In genomic region chr16:7559177-7559576, GRCm38 (mm10) we compare ENCODE assay signal across 27 mouse cellular contexts.
DNase-seq lines count a peak whose midpoint lies in the region; ATAC-seq and TF ChIP-seq lines count a peak whose summit lies in the region.
"Had no signal": no experiment of that assay in that cellular context is flagged by ENCODE, and none has a peak within 500 bp of the region (broad histone marks: within the 10 kb centered on the region; RNA-seq: fewer than 3 reads in every experiment).

No protein-coding gene starts in this region.

- TF ChIP-seq CTCF in layer of hippocampus, adult 2 months (conservative IDR thresholded peaks at IDR 0.05), result no peak

- DNase-seq in layer of hippocampus, adult 11-12 months (ENCODE audit: low spot score), result peak; percentile 3
- no peak for DNase-seq in layer of hippocampus, adult 2 months (ENCODE audit: low spot score in 2 of 2)
- peak; percentile 5 for DNase-seq in c-Kit-positive CD71-negative TER-119-negative erythroid progenitor cells, embryonic 14.5 days (ENCODE audit: low read depth)
- DNase-seq in adrenal gland, adult 18-20 months (ENCODE audit: low spot score in 2 of 2), result no peak
- no peak for DNase-seq in cerebellum, postnatal 14 days
- DNase-seq in frontal cortex, postnatal 25 days (ENCODE audit: low spot score in 2 of 2), result no peak
- DNase-seq: adrenal gland, postnatal 14 days; cerebellum, adult 18-20 months; cerebellum, postnatal 10 days; gastrocnemius, adult 2 months; gastrocnemius, postnatal 36 days; kidney, postnatal 25 days; liver; lung, adult 2 months; lung, postnatal 10 days; right cerebral cortex, adult 18-20 months; thymus, postnatal 4 days had no signal

- peak; percentile 80 for ATAC-seq in megakaryocyte, adult 5-6 weeks (ENCODE audit: poor library complexity, severe bottlenecking)
- ATAC-seq: forebrain, embryonic 15.5 days; intestine, postnatal 0 days; midbrain, embryonic 16.5 days had no signal

- no peak overlapping the region for H3K4me3 ChIP-seq in layer of hippocampus, adult 2 months
- H3K4me3 ChIP-seq: forebrain, embryonic 15.5 days; gastrocnemius, adult 2 months; heart, embryonic 10.5 days; heart, embryonic 15.5 days; kidney, embryonic 15.5 days; neural tube, embryonic 12.5 days had no signal

- H3K27ac ChIP-seq in layer of hippocampus, adult 2 months, result no peak overlapping the region
- H3K27ac ChIP-seq: forebrain, embryonic 15.5 days; gastrocnemius, adult 2 months; heart, embryonic 10.5 days; heart, embryonic 15.5 days; hindbrain, embryonic 14.5 days; kidney, embryonic 15.5 days; liver, embryonic 14.5 days; neural tube, embryonic 12.5 days had no signal

Comparison
In these comparisons a context has a peak if more than half of its experiments do, and no peak if none do; other contexts are left out.
1. DNase-seq: peak in layer of hippocampus, adult 11-12 months (single experiment) and c-Kit-positive CD71-negative TER-119-negative erythroid progenitor cells, embryonic 14.5 days (single experiment); none in layer of hippocampus, adult 2 months (0 of 2), adrenal gland, adult 18-20 months (0 of 2), cerebellum, postnatal 14 days (0 of 2) and frontal cortex, postnatal 25 days (0 of 2).